Mouse (Mus musculus): Measurements from ENCODE around the gene AI481877. TPM values are rescaled to one million over a fixed set of nuclear protein-coding genes. Genes with fewer than 3 reads are reported as not detected.
A peak's percentile ranks its signal among the peaks of the same experiment; 100 is the strongest.
"Not testable (repeated sequence)": the region's sequence is repeated elsewhere in the genome, so short reads cannot be mapped to it uniquely, and the experiment has no call there.

AI481877 gene
- polyA plus RNA-seq (2015; fragmentation: Nextera tagmentation; extraction: Ambion mirVana), result not detected in 2 replicates

- not testable (repeated sequence) for H3K4me2 ChIP-seq; H3K4me3 ChIP-seq; H3K4me1 ChIP-seq; H3K36me3 ChIP-seq (ENCODE audit: poor library complexity, severe bottlenecking); H3K9me3 ChIP-seq (replicated peaks); H3K27ac ChIP-seq; ATAC-seq; H3K27me3 ChIP-seq; H3K9ac ChIP-seq
- 95% methylated on average over 4 of the region's 6 CpGs for WGBS
These were observed at the start of gene AI481877 for GRCm38 (mm10) chr4:59138507-59139033. TSS of gene AI481877 (minus strand) at chr4:59138983.

GRCm38 (mm10) chr4:59188474-59188801, 49.7 kb upstream of the AI481877 start:
- Histone ChIP-seq H3K36me3 (ENCODE audit: poor library complexity, severe bottlenecking) (no peaks in the 10 kb centered on the region), H3K27me3 (no peaks in the 10 kb centered on the region), H3K4me1 (peaks cover 14% of the 10 kb centered on the region), H3K9ac (peak overlapping the region; percentile 98), H3K4me2 (peak overlapping the region; percentile 78), H3K27ac (0 out of 2 replicates have a peak overlapping the region, but pooled peaks have one; percentile 91), H3K9me3 (replicated peaks) (no peaks in the 10 kb centered on the region), H3K4me3 (peak overlapping the region; percentile 93)
- no peak for ATAC-seq
- WGBS, result 25% methylated on average over 4 of the region's 4 CpGs

GRCm38 (mm10) chr4:59187289-59187688, 48.5 kb upstream of the AI481877 start:
- Histone ChIP-seq H3K27ac (no peak overlapping the region), H3K4me1 (peaks cover 14% of the 10 kb centered on the region), H3K36me3 (ENCODE audit: poor library complexity, severe bottlenecking) (no peaks in the 10 kb centered on the region), H3K9ac (no peak overlapping the region), H3K27me3 (no peaks in the 10 kb centered on the region), H3K4me3 (no peak overlapping the region), H3K4me2 (no peak overlapping the region), H3K9me3 (replicated peaks) (no peaks in the 10 kb centered on the region)
- ATAC-seq, result no peak
- 21% methylated on average over 3 of the region's 3 CpGs for WGBS

- Histone ChIP-seq H3K27ac (no peak overlapping the region), H3K9me3 (replicated peaks) (no peaks in the 10 kb centered on the region), H3K27me3 (no peaks in the 10 kb centered on the region), H3K4me3 (no peak overlapping the region), H3K4me1 (peaks cover 17% of the 10 kb centered on the region), H3K9ac (no peak overlapping the region), H3K4me2 (no peak overlapping the region), H3K36me3 (ENCODE audit: poor library complexity, severe bottlenecking) (no peaks in the 10 kb centered on the region)
- ATAC-seq, result no peak
- 73% methylated on average over 3 of the region's 3 CpGs for WGBS
These were observed 46.9 kb upstream of the AI481877 start for GRCm38 (mm10) chr4:59185671-59186070.

- WGBS, result 43% methylated on average over 5 of the region's 5 CpGs
- 0 out of 2 replicates have a peak, but pooled peaks have one; percentile 38 for ATAC-seq
- no peaks in the 10 kb centered on the region for H3K27me3 ChIP-seq
- H3K9me3 ChIP-seq (replicated peaks), result no peaks in the 10 kb centered on the region
- H3K4me1 ChIP-seq, result peaks cover 8% of the 10 kb centered on the region; the same call in 1 of the 2 replicates
- no peak overlapping the region for H3K4me2 ChIP-seq
- H3K4me3 ChIP-seq, result no peak overlapping the region
- no peak overlapping the region for H3K27ac ChIP-seq
- no peaks in the 10 kb centered on the region for H3K36me3 ChIP-seq (ENCODE audit: poor library complexity, severe bottlenecking)
- no peak overlapping the region for H3K9ac ChIP-seq
These were observed 42.8 kb upstream of the AI481877 start for GRCm38 (mm10) chr4:59181320-59182271.

- no peak overlapping the region for H3K4me3 ChIP-seq
- H3K4me1 ChIP-seq, result peaks cover 12% of the 10 kb centered on the region; the same call in 1 of the 2 replicates
- H3K27me3 ChIP-seq, result no peaks in the 10 kb centered on the region
- no peak overlapping the region for H3K9ac ChIP-seq
- H3K27ac ChIP-seq, result no peak overlapping the region
- H3K4me2 ChIP-seq, result no peak overlapping the region
- no peaks in the 10 kb centered on the region for H3K36me3 ChIP-seq (ENCODE audit: poor library complexity, severe bottlenecking)
- 85% methylated on average over 2 of the region's 2 CpGs for WGBS
- no peak for ATAC-seq
- H3K9me3 ChIP-seq (replicated peaks), result no peaks in the 10 kb centered on the region
These were observed 38.8 kb upstream of the AI481877 start for GRCm38 (mm10) chr4:59177566-59177965.

- H3K4me1 ChIP-seq, result 0 out of 2 replicates have a peak, but pooled peaks cover 4% of the 10 kb centered on the region
- H3K4me2 ChIP-seq, result no peak overlapping the region
- no peaks in the 10 kb centered on the region for H3K36me3 ChIP-seq (ENCODE audit: poor library complexity, severe bottlenecking)
- H3K9me3 ChIP-seq (replicated peaks), result no peaks in the 10 kb centered on the region
- no peak for ATAC-seq
- H3K27ac ChIP-seq, result no peak overlapping the region
- no peaks in the 10 kb centered on the region for H3K27me3 ChIP-seq
- 68% methylated on average over 6 of the region's 6 CpGs for WGBS
- H3K4me3 ChIP-seq, result no peak overlapping the region
- H3K9ac ChIP-seq, result no peak overlapping the region
These were observed 37.1 kb upstream of the AI481877 start for GRCm38 (mm10) chr4:59175929-59176328.

- Histone ChIP-seq H3K9me3 (replicated peaks) (no peaks in the 10 kb centered on the region), H3K36me3 (ENCODE audit: poor library complexity, severe bottlenecking) (no peaks in the 10 kb centered on the region), H3K27ac (no peak overlapping the region), H3K4me3 (no peak overlapping the region), H3K4me2 (no peak overlapping the region), H3K27me3 (no peaks in the 10 kb centered on the region), H3K9ac (no peak overlapping the region), H3K4me1 (0 out of 2 replicates have a peak, but pooled peaks cover 4% of the 10 kb centered on the region)
- WGBS, result 77% methylated on average over 4 of the region's 4 CpGs
- ATAC-seq, result no peak
These were observed 36.2 kb upstream of the AI481877 start for GRCm38 (mm10) chr4:59175003-59175402.

GRCm38 (mm10) chr4:59173181-59173922, 34.6 kb upstream of the AI481877 start:
- Histone ChIP-seq H3K27ac (no peak overlapping the region), H3K27me3 (no peaks in the 10 kb centered on the region), H3K4me2 (no peak overlapping the region), H3K9ac (no peak overlapping the region), H3K9me3 (replicated peaks) (no peaks in the 10 kb centered on the region), H3K36me3 (ENCODE audit: poor library complexity, severe bottlenecking) (no peaks in the 10 kb centered on the region), H3K4me3 (no peak overlapping the region), H3K4me1 (0 out of 2 replicates have a peak, but pooled peaks cover 4% of the 10 kb centered on the region)
- 85% methylated on average over 2 of the region's 2 CpGs for WGBS
- ATAC-seq, result no peak

- Histone ChIP-seq H3K27ac (no peak overlapping the region), H3K36me3 (ENCODE audit: poor library complexity, severe bottlenecking) (no peaks in the 10 kb centered on the region), H3K9me3 (replicated peaks) (no peaks in the 10 kb centered on the region), H3K27me3 (no peaks in the 10 kb centered on the region), H3K4me2 (no peak overlapping the region), H3K9ac (no peak overlapping the region), H3K4me1 (0 out of 2 replicates have a peak, but pooled peaks cover 4% of the 10 kb centered on the region), H3K4me3 (no peak overlapping the region)
- no peak for ATAC-seq
- 11% methylated on average over 2 of the region's 2 CpGs for WGBS
These were observed 33.8 kb upstream of the AI481877 start for GRCm38 (mm10) chr4:59172616-59173015.

GRCm38 (mm10) chr4:59169981-59170380, 31.2 kb upstream of the AI481877 start:
- Histone ChIP-seq H3K4me3 (no peak overlapping the region), H3K9me3 (replicated peaks) (no peaks in the 10 kb centered on the region), H3K9ac (no peak overlapping the region), H3K27me3 (no peaks in the 10 kb centered on the region), H3K36me3 (ENCODE audit: poor library complexity, severe bottlenecking) (no peaks in the 10 kb centered on the region), H3K4me1 (0 out of 2 replicates have a peak, but pooled peaks cover 4% of the 10 kb centered on the region), H3K27ac (no peak overlapping the region), H3K4me2 (no peak overlapping the region)
- 88% methylated on average over 5 of the region's 5 CpGs for WGBS
- ATAC-seq, result no peak
